Mouse (Mus musculus) bone marrow, adult 2 months (tissue): Measurements from ENCODE around the gene Ecd.

Experiments
- CTCF ChIP-seq: fragments of 200-500 bp; IDR thresholded peaks from 2 replicates; pipeline ENCODE4 v1.5.1; 2011; ENCODE audit warnings: low read length, control low read depth; ENCODE audit not compliant: control insufficient read depth, insufficient read depth
- POLR2A ChIP-seq: fragments of 200-500 bp; IDR thresholded peaks from 2 replicates; pipeline ENCODE4 v1.6.1; 2011; ENCODE audit warnings: low read depth, mild to moderate bottlenecking, control low read depth, low read length, borderline replicate concordance; ENCODE audit not compliant: control insufficient read depth

GRCm38 (mm10) chr14:20298131-20298530 is 49.8 kb downstream of the Ecd start:
- no peak for TF ChIP-seq POLR2A
- no peak for TF ChIP-seq CTCF
